Mouse (Mus musculus) cerebral cortex, adult 2 months (tissue): Measurements from ENCODE around the gene Cenpm.

Experiments used
- WGBS: fragments of 180-500 bp; shearing (Covaris S2); methylation state at CpG from one replicate; pipeline ENCODE4 v1.1.7; 2018; 5-methylcytosine and 5-hydroxymethylcytosine counted together

The Cenpm gene

GRCm38 (mm10) chr15:82192617-82193016, 51.9 kb downstream of the Cenpm start:
- 61% methylated on average over 8 of the region's 8 CpGs for WGBS

- 73% methylated on average over 10 of the region's 10 CpGs for WGBS
Observed at GRCm38 (mm10) chr15:82188481-82189240, 55.9 kb downstream of the Cenpm start.

GRCm38 (mm10) chr15:82187924-82188323, 56.6 kb downstream of the Cenpm start:
- 72% methylated on average over 1 of the region's 1 CpGs for WGBS

GRCm38 (mm10) chr15:82187401-82187800, 57.1 kb downstream of the Cenpm start:
- 93% methylated on average over 4 of the region's 4 CpGs for WGBS

- WGBS = 58% methylated on average over 5 of the region's 5 CpGs
Observed at GRCm38 (mm10) chr15:82186931-82187330, 57.6 kb downstream of the Cenpm start.

- WGBS = 67% methylated on average over 14 of the region's 14 CpGs
Observed at GRCm38 (mm10) chr15:82186131-82186530, 58.4 kb downstream of the Cenpm start.

GRCm38 (mm10) chr15:82185062-82185783, 59.3 kb downstream of the Cenpm start:
- WGBS = 91% methylated on average over 14 of the region's 14 CpGs

GRCm38 (mm10) chr15:82184656-82185055, 59.9 kb downstream of the Cenpm start:
- 91% methylated on average over 10 of the region's 10 CpGs for WGBS

GRCm38 (mm10) chr15:82184183-82184582, 60.4 kb downstream of the Cenpm start:
- WGBS = 85% methylated on average over 7 of the region's 7 CpGs
